Mouse (Mus musculus) megakaryocyte, embryonic 14.5 days (primary cell): ENCODE data around the gene Snx5. TPM values are rescaled to one million over a fixed set of nuclear protein-coding genes. Genes with fewer than 3 reads are reported as not detected.

ENCODE experiments used
- H3K27me3 ChIP-seq: replicated peaks from 2 replicates; pipeline ENCODE3; 2012; ENCODE audit warnings: inconsistent platforms
- H3K36me3 ChIP-seq: replicated peaks from 2 replicates; pipeline ENCODE3; 2012; ENCODE audit warnings: low read length, inconsistent platforms, mixed read lengths
- H3K4me1 ChIP-seq: 2 replicates; pipeline ENCODE4 v1.6.1; 2012; ENCODE audit warnings: inconsistent platforms
- H3K4me3 ChIP-seq: replicated peaks from 2 replicates; pipeline ENCODE3; 2012; ENCODE audit warnings: moderate library complexity, mild to moderate bottlenecking, inconsistent platforms
- H3K9me3 ChIP-seq: 2 replicates; pipeline ENCODE4 v1.6.1; 2012; ENCODE audit warnings: inconsistent platforms
- FLI1 ChIP-seq: IDR thresholded peaks from 2 replicates; pipeline ENCODE4 v1.6.1; 2012; ENCODE audit warnings: low read length, inconsistent platforms, mixed read lengths
- GATA1 ChIP-seq: IDR thresholded peaks from 3 replicates; pipeline ENCODE4 v1.6.1; 2012; ENCODE audit warnings: mixed read lengths, low read length, inconsistent platforms, borderline replicate concordance
- polyA plus RNA-seq: library from polyadenylated mRNA; stranded (reverse); fragments of >175 nt; gene quantifications from 2 replicates; pipeline ENCODE4 v1.2.3, GENCODE M21; 2012; ENCODE audit warnings: low replicate concordance; ENCODE audit not compliant: insufficient read depth

The Snx5 gene
- 2.7 and 34.2 TPM in 2 replicates for polyA plus RNA-seq

DNA sequence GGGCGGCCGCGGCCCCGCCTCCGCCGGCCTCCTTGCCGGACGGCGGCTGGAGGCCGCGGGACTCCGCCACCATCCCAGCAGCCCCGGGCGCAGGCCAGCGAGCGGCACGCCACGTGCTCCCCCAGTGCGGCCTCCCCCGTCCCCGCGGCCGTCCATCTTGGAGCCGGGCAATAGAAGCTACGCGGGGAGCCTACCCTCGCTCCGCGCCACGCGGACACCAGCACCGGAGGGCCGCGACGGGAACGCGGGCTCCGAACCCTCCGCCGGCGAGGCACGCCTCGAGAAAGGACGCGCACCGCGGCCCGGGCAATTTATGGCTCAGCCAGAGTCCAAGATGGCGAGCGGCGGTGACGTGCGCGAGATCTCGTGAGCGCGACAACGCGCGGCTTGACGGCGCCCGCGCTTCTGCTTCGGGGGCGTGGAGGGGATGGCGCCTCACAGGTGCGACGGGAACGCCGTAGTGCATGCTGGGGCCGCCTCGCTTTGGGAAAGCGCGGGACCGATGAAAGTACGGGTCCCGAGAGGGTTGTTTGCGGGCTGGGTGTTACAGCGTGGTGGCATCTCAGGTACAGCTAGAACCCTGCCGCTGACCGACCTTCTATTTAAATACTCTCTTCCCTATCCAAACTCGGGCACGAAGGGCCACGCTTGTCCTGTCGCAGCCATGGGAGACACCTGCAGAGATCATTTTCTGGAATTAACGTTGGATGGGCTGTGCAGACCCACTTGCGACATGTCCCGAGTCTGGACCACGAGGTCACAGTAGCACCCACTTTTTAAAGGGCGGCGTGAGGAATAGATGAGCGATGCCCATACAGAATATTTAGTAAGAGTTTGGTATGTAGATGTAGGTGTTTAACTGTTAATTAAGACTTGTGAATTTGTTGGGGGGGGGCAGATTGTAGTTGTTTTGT, at the start of gene Snx5, which contains the start of gene Mgme1:
Gene Snx5, minus strand, starts transcription at position 400 of the 914 bp plus-strand sequence.
Gene Mgme1, plus strand, starts transcription at position 157 of the 914 bp plus-strand sequence.
- Histone ChIP-seq H3K36me3 (peaks cover 24% of the 10 kb centered on the region), H3K27me3 (no peaks in the 10 kb centered on the region), H3K4me1 (peaks cover 73% of the 10 kb centered on the region), H3K4me3 (peak within 1 kb of the TSS; percentile 99), H3K9me3 (no peaks in the 10 kb centered on the region)
- no peak for TF ChIP-seq GATA1
- peak; percentile 34; the same call in 1 of the 2 replicates for TF ChIP-seq FLI1

DNA sequence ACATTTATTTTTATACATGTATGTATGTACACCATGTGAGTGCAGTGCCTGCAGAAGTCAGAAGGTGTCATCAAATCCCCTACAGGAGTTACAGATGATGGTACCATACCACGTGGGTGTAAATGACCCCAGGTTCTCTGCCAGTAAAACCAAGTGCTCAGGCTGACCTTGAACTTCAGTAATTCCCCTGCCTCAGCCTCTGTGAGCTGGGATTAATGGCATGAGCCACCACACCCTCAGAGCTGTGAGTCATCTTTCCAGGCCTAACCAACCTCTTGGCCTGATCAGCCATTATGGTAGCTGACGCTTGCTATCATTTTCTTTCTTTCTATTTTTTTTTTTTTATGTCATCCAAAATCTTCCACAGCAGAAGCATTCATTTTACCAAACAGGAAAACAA, 40.7 kb upstream of the Snx5 start:
- Histone ChIP-seq H3K4me1 (peaks cover 5% of the 10 kb centered on the region; the same call in 1 of the 2 replicates), H3K4me3 (no peak overlapping the region), H3K9me3 (no peaks in the 10 kb centered on the region), H3K27me3 (peaks cover 6% of the 10 kb centered on the region), H3K36me3 (no peaks in the 10 kb centered on the region)
- no peak for TF ChIP-seq GATA1
- TF ChIP-seq FLI1 = no peak

DNA sequence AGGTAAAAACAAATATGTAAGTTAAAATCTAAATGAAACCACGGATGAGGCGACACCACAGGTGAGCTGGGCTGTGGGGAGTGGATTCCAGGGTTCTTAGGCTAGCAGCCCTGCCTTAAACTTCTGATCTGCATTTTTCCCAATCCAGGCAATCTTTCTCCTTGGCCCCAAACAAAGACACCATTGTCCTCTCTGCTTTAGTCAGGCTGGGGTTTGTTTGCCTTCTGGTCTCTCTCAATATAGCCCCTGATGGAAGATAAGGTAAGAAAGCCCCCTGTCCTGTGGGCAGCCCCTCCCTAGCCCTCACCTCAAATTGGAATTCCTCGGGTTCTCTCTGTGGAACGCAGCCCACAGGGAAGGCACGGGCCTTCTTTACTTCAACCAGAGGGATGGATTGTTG, 39.6 kb upstream of the Snx5 start:
- peaks cover 5% of the 10 kb centered on the region; the same call in 1 of the 2 replicates for H3K4me1 ChIP-seq
- TF ChIP-seq GATA1 (no peak), FLI1 (no peak)
- H3K4me3 ChIP-seq = no peak overlapping the region
- H3K27me3 ChIP-seq = peaks cover 6% of the 10 kb centered on the region
- H3K36me3 ChIP-seq = no peaks in the 10 kb centered on the region
- no peaks in the 10 kb centered on the region for H3K9me3 ChIP-seq

DNA sequence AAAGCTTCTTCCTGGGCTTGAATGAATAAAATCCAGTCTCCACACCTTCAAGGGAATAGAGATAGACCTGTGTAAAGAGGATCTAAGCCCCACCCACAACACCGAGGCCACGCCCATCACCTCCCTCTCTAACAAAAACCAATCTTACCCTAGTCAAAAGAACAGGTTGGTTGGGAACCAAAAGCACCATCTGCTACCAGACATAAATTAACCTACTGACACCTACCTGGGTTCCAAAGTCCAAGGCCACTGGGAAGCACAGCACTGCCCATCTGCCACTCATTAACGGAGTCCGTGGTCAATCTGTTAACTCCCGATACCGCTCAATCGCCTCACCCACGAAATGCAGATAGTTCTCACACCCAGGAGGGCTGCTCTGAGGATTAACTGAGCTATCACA, 37.9 kb upstream of the Snx5 start:
- no peak overlapping the region for H3K4me3 ChIP-seq
- H3K36me3 ChIP-seq = no peaks in the 10 kb centered on the region
- H3K27me3 ChIP-seq = peaks cover 6% of the 10 kb centered on the region
- no peaks in the 10 kb centered on the region for H3K9me3 ChIP-seq
- H3K4me1 ChIP-seq = peaks cover 5% of the 10 kb centered on the region; the same call in 1 of the 2 replicates
- TF ChIP-seq FLI1 = no peak
- TF ChIP-seq GATA1 = no peak

DNA sequence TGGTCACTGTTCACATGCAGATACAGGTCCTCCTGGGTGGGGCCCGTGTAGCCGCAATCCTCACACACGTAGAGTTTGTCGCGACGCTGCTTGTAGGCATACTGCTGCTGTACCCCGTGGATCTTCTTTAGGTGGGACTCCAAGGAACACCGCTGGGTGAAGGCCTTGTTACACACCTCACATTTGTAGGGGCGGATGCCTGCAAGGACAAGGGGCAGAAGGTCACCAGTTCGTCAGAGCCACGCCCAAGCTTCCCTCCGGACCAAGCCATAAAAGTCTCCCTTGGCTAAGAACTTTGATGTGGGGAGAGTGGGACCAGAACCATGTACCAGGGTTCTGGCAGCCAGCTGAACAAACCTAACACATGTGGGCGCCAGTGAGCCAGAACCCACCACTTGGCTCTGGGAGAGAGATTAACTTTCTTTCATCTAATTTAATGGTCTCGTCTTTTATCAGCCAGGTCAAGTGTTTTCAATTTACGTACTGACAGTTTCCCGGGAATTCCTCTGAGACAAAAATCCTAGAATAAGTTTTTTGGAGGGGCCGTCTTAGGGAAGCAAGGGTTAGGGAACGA, 35.1 kb upstream of the Snx5 start:
- no peaks in the 10 kb centered on the region for H3K36me3 ChIP-seq
- no peaks in the 10 kb centered on the region for H3K9me3 ChIP-seq
- H3K4me3 ChIP-seq = no peak overlapping the region
- peaks cover 6% of the 10 kb centered on the region for H3K27me3 ChIP-seq
- peaks cover 9% of the 10 kb centered on the region for H3K4me1 ChIP-seq
- TF ChIP-seq GATA1 (no peak), FLI1 (no peak)

DNA sequence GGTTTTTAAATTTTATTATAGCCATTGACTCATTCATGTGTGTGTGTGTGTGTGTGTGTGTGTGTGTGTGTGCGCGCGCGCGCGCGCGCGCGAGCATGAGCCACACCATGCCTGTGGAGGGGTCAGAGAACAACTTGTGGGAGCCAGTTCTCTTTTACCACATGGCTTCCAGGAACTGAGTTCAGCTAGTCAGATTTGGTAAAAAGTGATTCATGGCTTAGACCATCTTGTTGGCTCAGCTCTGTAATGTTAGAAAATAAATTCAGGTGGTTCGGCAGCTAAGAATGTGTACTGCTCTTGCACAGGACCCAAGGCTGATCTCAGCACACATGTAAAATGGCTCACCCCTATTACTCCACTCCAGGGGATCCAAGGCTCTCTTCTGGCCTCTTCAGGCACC, 30.4 kb upstream of the Snx5 start:
- no peaks in the 10 kb centered on the region for H3K27me3 ChIP-seq
- H3K36me3 ChIP-seq = no peaks in the 10 kb centered on the region
- TF ChIP-seq GATA1 (no peak), FLI1 (no peak)
- H3K9me3 ChIP-seq = no peaks in the 10 kb centered on the region
- H3K4me1 ChIP-seq = peaks cover 44% of the 10 kb centered on the region
- no peak overlapping the region for H3K4me3 ChIP-seq

DNA sequence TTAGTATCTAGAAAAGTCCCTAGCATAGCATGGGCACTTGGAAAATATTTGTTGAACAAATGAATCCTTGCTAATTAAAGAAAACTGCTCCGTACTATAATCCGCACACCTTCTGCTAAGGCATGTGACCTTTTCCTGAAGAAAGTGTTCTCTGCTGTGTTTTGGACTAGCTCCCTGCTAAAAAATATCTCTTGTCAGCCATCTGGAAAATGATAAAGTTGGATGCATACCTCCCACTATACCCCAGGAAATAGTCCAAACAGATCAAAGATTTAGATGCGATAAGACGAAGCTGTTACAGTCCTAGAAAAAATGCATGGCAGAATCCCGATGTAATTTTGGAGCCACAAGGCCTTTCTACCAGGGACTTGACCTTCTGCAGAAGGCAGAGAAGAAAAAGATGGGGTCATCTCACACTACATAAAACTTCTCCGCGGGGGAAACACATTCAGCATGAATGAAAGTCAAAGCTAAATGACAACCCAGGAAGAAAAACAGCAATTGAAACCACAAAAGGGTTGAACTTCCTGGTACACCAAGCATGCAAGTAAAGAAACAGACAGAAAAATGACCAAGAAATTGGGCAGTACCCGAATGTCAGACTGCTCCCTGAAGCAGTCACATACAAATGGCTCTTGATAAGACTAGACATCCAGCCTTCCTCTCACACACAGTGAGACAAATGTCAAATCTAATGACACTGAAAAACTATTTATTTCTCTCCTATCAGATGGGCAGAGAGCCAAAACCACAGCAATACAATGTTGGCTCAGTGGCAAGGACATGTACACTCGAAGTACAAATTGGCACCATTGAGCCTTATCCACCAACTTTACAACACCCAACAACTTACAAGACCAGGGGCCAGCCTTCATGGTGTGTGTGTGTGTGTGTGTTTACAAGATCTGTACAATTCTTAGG, 29.3 kb upstream of the Snx5 start:
- TF ChIP-seq GATA1 (peak; percentile 90; the same call in 1 of the 3 replicates), FLI1 (no peak)
- Histone ChIP-seq H3K4me1 (peaks cover 55% of the 10 kb centered on the region), H3K4me3 (peak overlapping the region; percentile 79), H3K9me3 (no peaks in the 10 kb centered on the region), H3K36me3 (no peaks in the 10 kb centered on the region), H3K27me3 (no peaks in the 10 kb centered on the region)

DNA sequence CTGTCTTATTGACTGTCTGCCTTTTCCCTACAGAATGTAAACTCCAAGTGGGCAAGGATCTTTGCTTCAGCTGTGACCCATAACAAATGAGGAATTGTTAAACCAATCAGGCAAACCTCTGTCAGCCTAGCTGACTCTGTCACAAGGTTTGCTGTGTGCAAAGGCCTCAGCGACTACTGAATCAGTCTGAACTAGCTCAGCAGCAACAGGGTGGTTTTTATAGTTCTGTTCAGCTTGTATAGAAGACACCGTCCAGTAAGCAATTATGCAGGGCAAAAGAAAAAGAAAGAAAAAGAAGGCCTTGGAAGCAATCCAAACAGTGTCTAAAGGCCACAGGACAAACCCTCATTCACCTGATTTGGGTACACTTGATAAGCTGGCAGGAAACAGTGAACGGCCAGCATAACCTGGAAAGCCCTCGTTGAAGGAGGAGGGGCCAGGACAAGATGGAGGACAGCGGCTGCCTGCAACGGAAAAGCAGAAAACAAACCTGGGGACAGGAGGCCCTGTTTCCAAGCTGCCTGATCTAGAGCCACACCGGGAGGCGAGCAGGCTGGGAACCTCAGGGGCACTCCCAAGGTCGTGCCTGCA, 24.5 kb upstream of the Snx5 start:
- TF ChIP-seq GATA1 (no peak), FLI1 (no peak)
- H3K27me3 ChIP-seq = no peaks in the 10 kb centered on the region
- H3K4me1 ChIP-seq = peaks cover 67% of the 10 kb centered on the region
- no peaks in the 10 kb centered on the region for H3K36me3 ChIP-seq
- no peaks in the 10 kb centered on the region for H3K9me3 ChIP-seq
- no peak overlapping the region for H3K4me3 ChIP-seq
